Mouse (Mus musculus): ENCODE results near the gene Spaca6. TPM values are rescaled to one million over a fixed set of nuclear protein-coding genes. Genes with fewer than 3 reads are reported as not detected.

Spaca6 gene
- total and polyA plus RNA-seq, 3 experiments, result 4.5 to 19.9 (median 6.4) TPM

DNA sequence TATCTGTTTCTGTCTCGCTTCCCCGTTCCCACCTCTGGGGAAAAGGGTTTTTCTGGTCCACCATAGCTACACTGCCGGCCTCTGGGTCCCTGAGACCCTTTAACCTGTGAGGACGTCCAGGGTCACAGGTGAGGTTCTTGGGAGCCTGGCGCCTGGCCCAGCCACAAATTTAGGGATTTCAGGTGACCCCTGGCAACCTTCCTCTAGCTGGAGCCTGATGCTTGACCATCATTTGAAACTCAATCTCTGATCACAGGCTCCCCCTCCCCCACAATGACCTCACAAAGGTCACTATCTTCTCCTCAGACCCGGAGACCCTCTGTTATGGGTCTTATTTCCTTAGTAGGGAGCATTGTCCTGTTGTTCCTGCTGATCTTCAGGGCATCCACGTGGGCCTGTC is 3.8 kb downstream of the Spaca6 start:
- no peaks in the 10 kb centered on the region for H3K9me3 ChIP-seq (replicated peaks)
- peaks cover 39% of the 10 kb centered on the region for H3K4me1 ChIP-seq (ENCODE audit: insufficient read depth, low read depth, low read length)
- peaks cover 32% of the 10 kb centered on the region for H3K27me3 ChIP-seq (ENCODE audit: insufficient read depth, low read length)
- H3K36me3 ChIP-seq (replicated peaks), result no peaks in the 10 kb centered on the region
- DNase-seq (ENCODE audit: low spot score) (no peak), ATAC-seq (ENCODE audit: extremely low read depth, insufficient number of reproducible peaks, low FRiP score, poor library complexity, severe bottlenecking) (no peak)
- no peak for TF ChIP-seq GATA2 (IDR thresholded peaks at IDR 0.05; ENCODE audit: borderline replicate concordance, low read depth, low read length)
- H3K4me3 ChIP-seq (ENCODE audit: low read depth, low read length), result no peak overlapping the region

DNA sequence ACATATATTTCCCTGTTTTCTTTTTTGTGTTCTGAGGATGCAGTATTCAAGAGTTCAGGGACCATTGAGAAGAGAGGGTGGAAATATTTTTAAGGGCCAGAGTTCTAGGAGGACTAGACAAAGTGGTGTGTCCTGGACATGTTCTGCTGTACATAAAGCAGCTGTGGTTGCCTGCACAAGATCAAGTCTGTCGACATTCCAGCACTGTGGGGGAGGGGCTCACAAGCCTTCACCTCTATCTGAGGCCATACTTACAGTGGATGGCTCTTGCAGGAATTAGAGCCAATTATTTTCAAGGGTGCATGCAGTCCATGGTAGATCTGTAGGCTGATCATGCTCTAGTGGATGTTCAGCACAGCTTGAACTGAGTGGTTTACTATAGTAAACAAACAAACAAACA is 7.9 kb downstream of the Spaca6 start:
- peaks cover 13% of the 10 kb centered on the region for H3K4me1 ChIP-seq (ENCODE audit: insufficient read depth, low read depth, low read length)
- DNase-seq (ENCODE audit: low spot score) (no peak), ATAC-seq (ENCODE audit: extremely low read depth, insufficient number of reproducible peaks, low FRiP score, poor library complexity, severe bottlenecking) (no peak)
- H3K27me3 ChIP-seq (ENCODE audit: insufficient read depth, low read length), result peaks cover 9% of the 10 kb centered on the region; the same call in 1 of the 2 replicates
- no peak overlapping the region for H3K4me3 ChIP-seq (ENCODE audit: low read depth, low read length)
- no peak for TF ChIP-seq POLR2AphosphoS5 (IDR thresholded peaks at IDR 0.05; ENCODE audit: insufficient replicate concordance, low read depth, low read length)
- H3K9me3 ChIP-seq (replicated peaks), result no peaks in the 10 kb centered on the region
- H3K36me3 ChIP-seq (replicated peaks), result peaks cover 3% of the 10 kb centered on the region

DNA sequence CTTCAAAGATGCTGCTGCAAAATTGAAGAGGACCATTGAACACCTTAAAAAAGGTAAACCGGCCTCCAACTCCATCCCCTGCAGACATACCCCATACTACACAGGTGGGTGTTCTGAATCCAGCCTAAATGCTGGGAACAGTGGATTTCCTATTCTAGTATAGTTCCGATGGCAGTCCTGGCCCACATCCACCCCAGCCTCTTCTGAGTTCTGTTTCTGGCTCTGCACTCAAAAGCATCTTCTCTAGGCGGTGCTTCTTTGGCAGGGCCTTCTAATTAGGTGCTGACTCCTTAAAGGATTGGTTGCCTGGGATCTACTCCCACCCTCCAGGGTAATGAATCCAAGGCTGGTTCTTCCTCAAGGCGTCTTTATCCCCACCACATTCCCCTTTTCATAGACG is 9.1 kb downstream of the Spaca6 start:
- no peak overlapping the region for H3K4me3 ChIP-seq (ENCODE audit: low read depth, low read length)
- DNase-seq (ENCODE audit: low spot score) (no peak), ATAC-seq (ENCODE audit: extremely low read depth, insufficient number of reproducible peaks, low FRiP score, poor library complexity, severe bottlenecking) (no peak)
- no peaks in the 10 kb centered on the region for H3K27me3 ChIP-seq (ENCODE audit: insufficient read depth, low read length)
- no peak for TF ChIP-seq TAL1 (conservative IDR thresholded peaks at IDR 0.05; ENCODE audit: low read depth, low read length)
- no peak for TF ChIP-seq CTCF (IDR thresholded peaks at IDR 0.05; ENCODE audit: low read depth, low read length)
- H3K9me3 ChIP-seq (replicated peaks), result no peaks in the 10 kb centered on the region
- H3K4me1 ChIP-seq (ENCODE audit: insufficient read depth, low read depth, low read length), result peaks cover 13% of the 10 kb centered on the region
- H3K36me3 ChIP-seq (replicated peaks), result peaks cover 14% of the 10 kb centered on the region

DNA sequence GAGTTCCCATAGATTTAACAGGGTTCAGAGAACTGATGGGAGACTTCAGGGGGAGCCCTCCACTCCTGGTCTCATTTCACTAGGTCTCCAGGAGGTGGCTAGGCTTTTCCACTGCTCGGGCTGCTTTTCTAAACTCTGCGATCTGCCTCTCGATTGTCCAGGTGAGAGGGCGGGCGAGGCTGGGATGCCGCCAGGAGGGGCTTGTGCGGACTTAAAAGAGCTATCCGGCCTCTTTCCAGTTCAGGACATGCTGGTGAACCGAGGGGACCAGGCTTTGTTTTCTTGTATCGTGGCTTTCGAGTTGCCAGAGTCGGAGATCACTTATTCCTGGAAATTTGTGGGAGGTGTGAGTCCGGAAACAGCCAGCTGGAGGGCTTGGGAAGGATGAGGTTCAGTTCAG is 10.5 kb downstream of the Spaca6 start:
- Histone ChIP-seq H3K9me3 (replicated peaks) (no peaks in the 10 kb centered on the region), H3K27me3 (ENCODE audit: insufficient read depth, low read length) (no peaks in the 10 kb centered on the region), H3K4me3 (ENCODE audit: low read depth, low read length) (peak overlapping the region; percentile 73), H3K4me1 (ENCODE audit: insufficient read depth, low read depth, low read length) (peaks cover 13% of the 10 kb centered on the region), H3K36me3 (replicated peaks) (peaks cover 20% of the 10 kb centered on the region)
- DNase-seq (ENCODE audit: low spot score), result no peak
- ATAC-seq (ENCODE audit: extremely low read depth, insufficient number of reproducible peaks, low FRiP score, poor library complexity, severe bottlenecking), result no peak
- TF ChIP-seq TAL1 (conservative IDR thresholded peaks at IDR 0.05; ENCODE audit: low read depth, low read length) (no peak), GATA1 (IDR thresholded peaks at IDR 0.05; ENCODE audit: borderline replicate concordance, low read length) (no peak), GATA2 (IDR thresholded peaks at IDR 0.05; ENCODE audit: borderline replicate concordance, low read depth, low read length) (no peak), POLR2AphosphoS5 (IDR thresholded peaks at IDR 0.05; ENCODE audit: insufficient replicate concordance, low read depth, low read length) (no peak), CTCF (IDR thresholded peaks at IDR 0.05; ENCODE audit: low read depth, low read length) (no peak)

DNA sequence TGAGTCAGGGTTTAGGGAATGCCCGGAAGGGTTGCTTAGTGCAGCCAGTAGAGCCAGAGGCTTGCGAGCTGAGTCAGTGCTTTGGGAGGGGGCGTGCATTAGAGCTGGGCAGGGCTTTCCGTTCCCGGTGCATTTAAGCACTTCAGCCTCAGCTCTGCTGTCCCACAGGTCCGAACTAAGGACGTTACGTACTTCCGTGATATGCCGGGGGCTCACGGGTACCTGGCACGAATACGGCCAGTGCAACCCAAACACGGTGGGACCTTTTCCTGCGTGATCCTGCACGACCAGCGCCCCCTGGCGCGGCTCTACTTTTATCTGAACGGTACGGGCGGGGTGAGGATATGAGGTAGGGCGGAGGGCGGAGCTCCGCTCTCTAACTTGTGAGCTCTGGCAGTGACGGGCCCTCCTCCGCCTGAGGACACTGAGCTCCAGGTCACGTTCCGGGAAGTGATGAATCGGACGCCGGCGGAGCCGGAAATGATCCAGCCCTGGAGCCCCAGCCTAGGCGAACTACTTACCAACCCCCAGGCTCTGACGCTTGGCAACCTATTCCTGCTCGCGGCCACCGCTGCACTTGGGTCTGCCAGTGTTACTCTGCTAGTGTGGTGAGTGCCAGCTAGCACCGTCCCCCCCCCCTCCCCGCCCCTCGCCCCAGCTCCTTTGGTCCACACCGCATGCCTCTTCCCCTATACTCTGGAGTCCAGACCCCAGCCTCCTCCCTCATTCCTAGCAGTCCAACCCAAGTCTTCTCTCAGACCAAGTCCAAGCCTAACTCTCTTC is 11.2 kb downstream of the Spaca6 start:
- DNase-seq (ENCODE audit: low spot score) (peak; percentile 97), ATAC-seq (ENCODE audit: extremely low read depth, insufficient number of reproducible peaks, low FRiP score, poor library complexity, severe bottlenecking) (peak; percentile 98)
- TF ChIP-seq GATA2 (IDR thresholded peaks at IDR 0.05; ENCODE audit: borderline replicate concordance, low read depth, low read length), result no peak
- no peak for TF ChIP-seq POLR2AphosphoS5 (IDR thresholded peaks at IDR 0.05; ENCODE audit: insufficient replicate concordance, low read depth, low read length)
- TF ChIP-seq GATA1 (IDR thresholded peaks at IDR 0.05; ENCODE audit: borderline replicate concordance, low read length), result no peak
- TF ChIP-seq TAL1 (conservative IDR thresholded peaks at IDR 0.05; ENCODE audit: low read depth, low read length), result no peak
- 0 out of 2 replicates have a peak, but pooled peaks have one; percentile 22 for TF ChIP-seq CTCF (IDR thresholded peaks at IDR 0.05; ENCODE audit: low read depth, low read length)
- Histone ChIP-seq H3K36me3 (replicated peaks) (peaks cover 22% of the 10 kb centered on the region), H3K4me1 (ENCODE audit: insufficient read depth, low read depth, low read length) (peaks cover 13% of the 10 kb centered on the region), H3K27me3 (ENCODE audit: insufficient read depth, low read length) (no peaks in the 10 kb centered on the region), H3K9me3 (replicated peaks) (no peaks in the 10 kb centered on the region), H3K4me3 (ENCODE audit: low read depth, low read length) (peak overlapping the region; percentile 73)

DNA sequence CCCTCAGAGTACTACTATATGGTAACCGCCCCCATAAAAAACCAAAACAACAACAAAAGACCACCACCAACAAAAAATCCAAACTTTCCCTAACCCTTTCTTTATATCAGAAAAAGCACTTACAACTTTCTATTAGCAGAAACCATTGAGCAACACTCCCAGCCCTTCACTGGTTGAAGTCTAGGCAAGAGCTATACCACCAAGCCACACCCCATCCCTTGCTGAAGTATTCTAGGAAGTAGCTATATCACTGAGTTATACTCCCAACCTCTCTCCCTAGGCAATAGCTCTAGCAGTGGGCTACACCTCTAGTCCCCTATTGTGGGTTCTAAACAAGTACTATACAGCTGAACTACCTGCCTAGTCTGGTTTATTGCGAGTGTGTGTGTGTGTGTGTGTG is 12.3 kb downstream of the Spaca6 start:
- no peaks in the 10 kb centered on the region for H3K9me3 ChIP-seq (replicated peaks)
- H3K4me3 ChIP-seq (ENCODE audit: low read depth, low read length), result no peak overlapping the region; the same call in 1 of the 2 replicates
- TF ChIP-seq CTCF (IDR thresholded peaks at IDR 0.05; ENCODE audit: low read depth, low read length), result no peak
- no peak for TF ChIP-seq GATA1 (IDR thresholded peaks at IDR 0.05; ENCODE audit: borderline replicate concordance, low read length)
- no peak for TF ChIP-seq TAL1 (conservative IDR thresholded peaks at IDR 0.05; ENCODE audit: low read depth, low read length)
- no peak for TF ChIP-seq POLR2AphosphoS5 (IDR thresholded peaks at IDR 0.05; ENCODE audit: insufficient replicate concordance, low read depth, low read length)
- no peak for TF ChIP-seq GATA2 (IDR thresholded peaks at IDR 0.05; ENCODE audit: borderline replicate concordance, low read depth, low read length)
- peaks cover 13% of the 10 kb centered on the region for H3K4me1 ChIP-seq (ENCODE audit: insufficient read depth, low read depth, low read length)
- peaks cover 22% of the 10 kb centered on the region for H3K36me3 ChIP-seq (replicated peaks)
- no peak for ATAC-seq (ENCODE audit: extremely low read depth, insufficient number of reproducible peaks, low FRiP score, poor library complexity, severe bottlenecking)
- peaks cover 3% of the 10 kb centered on the region; the same call in 1 of the 2 replicates for H3K27me3 ChIP-seq (ENCODE audit: insufficient read depth, low read length)
- peak; percentile 7 for DNase-seq (ENCODE audit: low spot score)

DNA sequence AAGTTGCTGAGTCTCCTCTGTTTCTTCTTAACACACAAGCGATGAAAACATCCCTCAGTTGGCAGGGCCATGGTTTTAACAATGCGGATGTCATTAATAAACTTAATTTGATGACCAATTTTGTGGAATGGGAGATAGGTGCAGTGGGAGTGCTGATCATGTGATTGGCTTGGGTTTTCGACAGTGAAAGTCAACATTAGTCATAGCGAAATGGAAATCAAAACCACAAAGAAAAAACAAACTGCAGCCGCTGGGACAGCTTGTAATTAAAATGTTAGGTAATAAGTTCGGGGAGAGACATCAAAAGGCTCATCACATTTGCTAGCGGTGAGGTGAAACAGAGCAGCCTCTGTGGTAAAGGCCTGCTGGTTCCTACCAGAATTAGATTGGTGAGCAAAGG is 13.8 kb downstream of the Spaca6 start:
- ATAC-seq (ENCODE audit: extremely low read depth, insufficient number of reproducible peaks, low FRiP score, poor library complexity, severe bottlenecking) (no peak), DNase-seq (ENCODE audit: low spot score) (no peak)

More for the DNA sequence above, 13.8 kb downstream of the Spaca6 start:
- Histone ChIP-seq H3K27me3 (ENCODE audit: insufficient read depth, low read length) (peaks cover 3% of the 10 kb centered on the region; the same call in 1 of the 2 replicates), H3K36me3 (replicated peaks) (peaks cover 22% of the 10 kb centered on the region), H3K4me1 (ENCODE audit: insufficient read depth, low read depth, low read length) (peaks cover 13% of the 10 kb centered on the region), H3K9me3 (replicated peaks) (no peaks in the 10 kb centered on the region), H3K4me3 (ENCODE audit: low read depth, low read length) (no peak overlapping the region)
- TF ChIP-seq GATA1 (IDR thresholded peaks at IDR 0.05; ENCODE audit: borderline replicate concordance, low read length), result no peak
